Mouse (Mus musculus) hindbrain, embryonic 11.5 days (tissue): ENCODE measurements at regions not wholly inside any gene's neighbourhood (a gene's known extent, or its start where the extent isn't known, plus 50 kb on each side); places are given as distances from the start of the nearest gene placed in this dataset.
A peak's percentile ranks its signal among the peaks of the same experiment; 100 is the strongest.

Experiments
- ATAC-seq: fragments of 200-750 bp; cut with Nextera tagmentation; 2 replicates; pipeline ENCODE4 v1.8.0; 2017; ENCODE audit warnings: mild to moderate bottlenecking, moderate TSS enrichment, moderate library complexity; ENCODE audit not compliant: low FRiP score
- DNase-seq: peaks from one replicate; pipeline ENCODE4 v3.0.0-alpha.2; 2015; ENCODE audit warnings: low spot score
- H3K27ac ChIP-seq: fragments of 300-500 bp; sonication (generic); 2 replicates; pipeline ENCODE4 v1.5.1; 2014; ENCODE audit warnings: mild to moderate bottlenecking, low read depth, low read length
- H3K27me3 ChIP-seq: fragments of 300-500 bp; sonication (generic); 2 replicates; pipeline ENCODE4 v1.6.1; 2014; ENCODE audit warnings: mild to moderate bottlenecking, low read length, moderate library complexity, mixed read lengths; ENCODE audit not compliant: control insufficient read depth, insufficient read depth
- H3K36me3 ChIP-seq: fragments of 300-500 bp; sonication (generic); 2 replicates; pipeline ENCODE4 v1.6.1; 2014; ENCODE audit warnings: mild to moderate bottlenecking, low read length, moderate library complexity, mixed read lengths; ENCODE audit not compliant: control insufficient read depth, insufficient read depth
- H3K4me1 ChIP-seq: fragments of 300-500 bp; sonication (generic); replicated peaks from 2 replicates; pipeline ENCODE4 v1.6.1; 2014; ENCODE audit warnings: low read length, mixed read lengths; ENCODE audit not compliant: control insufficient read depth, insufficient read depth
- H3K4me2 ChIP-seq: fragments of 300-500 bp; sonication (generic); replicated peaks from 2 replicates; pipeline ENCODE4 v1.6.1; 2014; ENCODE audit warnings: mild to moderate bottlenecking, low read depth, low read length
- H3K4me3 ChIP-seq: fragments of 300-500 bp; sonication (generic); 2 replicates; pipeline ENCODE4 v1.5.1; 2014; ENCODE audit warnings: low read depth, low read length
- H3K9ac ChIP-seq: fragments of 300-500 bp; sonication (generic); 2 replicates; pipeline ENCODE4 v1.6.1; 2014; ENCODE audit warnings: low read depth, low read length
- H3K9me3 ChIP-seq: fragments of 300-500 bp; sonication (generic); 2 replicates; pipeline ENCODE4 v1.6.1; 2016; ENCODE audit warnings: low read length; ENCODE audit not compliant: control insufficient read depth
- WGBS: fragments of 180-500 bp; shearing (Covaris S2); extraction: QIAGEN DNeasy Blood & Tissue Kit; methylation state at CpG from one replicate; pipeline ENCODE4 v1.1.7; 2014; 5-methylcytosine and 5-hydroxymethylcytosine counted together

DNA sequence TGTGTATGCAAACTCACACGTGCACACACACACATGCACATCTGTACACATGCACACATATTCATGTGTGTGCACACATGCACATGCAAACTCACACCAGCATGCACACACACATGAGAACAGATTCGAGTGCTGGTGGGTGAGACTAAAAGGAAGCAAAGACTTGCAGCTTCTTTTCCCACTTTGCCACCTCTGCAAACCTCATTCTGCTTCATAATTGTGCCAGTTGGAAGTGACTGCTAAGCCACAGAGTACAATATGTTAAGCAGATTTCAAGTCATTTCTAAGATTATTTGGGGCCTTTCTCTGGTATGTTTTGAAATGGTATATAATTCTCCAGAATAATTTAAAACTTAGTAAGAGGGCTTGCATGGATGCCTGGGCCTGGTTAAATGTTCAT lies 157.4 kb downstream of the Ankrd50 start:
- Histone ChIP-seq H3K27ac (no peak overlapping the region), H3K4me2 (no peak overlapping the region), H3K27me3 (no peaks in the 10 kb centered on the region), H3K36me3 (no peaks in the 10 kb centered on the region), H3K9me3 (no peaks in the 10 kb centered on the region), H3K4me3 (no peak overlapping the region), H3K9ac (no peak overlapping the region), H3K4me1 (no peaks in the 10 kb centered on the region)
- 87% methylated on average over 2 of the region's 2 CpGs for WGBS
- ATAC-seq (no peak), DNase-seq (no peak)

- H3K4me2 ChIP-seq: no peak overlapping the region
- no peaks in the 10 kb centered on the region for H3K27me3 ChIP-seq
- no peak overlapping the region for H3K27ac ChIP-seq
- H3K4me1 ChIP-seq: no peaks in the 10 kb centered on the region
- no peaks in the 10 kb centered on the region for H3K9me3 ChIP-seq
- no peak overlapping the region for H3K4me3 ChIP-seq
- no peak for DNase-seq
- H3K36me3 ChIP-seq: no peaks in the 10 kb centered on the region
- H3K9ac ChIP-seq: no peak overlapping the region
- ATAC-seq: no peak
Measured at GRCm38 (mm10) chr3:38326211-38326610, 158.4 kb downstream of the Ankrd50 start.

DNA sequence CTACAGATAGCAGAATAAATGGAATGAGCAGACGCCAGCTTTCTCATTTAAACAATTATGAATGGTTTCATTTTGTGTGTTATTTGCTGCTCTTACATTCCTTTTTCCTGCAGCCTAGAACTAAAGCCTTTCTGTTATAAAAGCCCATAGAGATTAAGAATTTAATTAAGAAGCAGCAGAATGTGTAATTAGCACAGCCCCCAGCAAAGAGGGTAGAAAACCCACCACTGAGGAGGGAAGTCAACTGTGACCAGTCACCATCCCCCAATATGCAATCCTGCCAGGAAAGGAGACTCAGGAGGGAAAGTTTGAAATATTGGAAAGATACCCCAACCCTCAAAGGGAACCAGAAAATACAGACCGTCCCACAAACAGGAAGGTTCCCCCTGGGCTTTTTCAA lies 160.0 kb downstream of the Ankrd50 start:
- Histone ChIP-seq H3K4me2 (no peak overlapping the region), H3K9ac (no peak overlapping the region), H3K4me1 (no peaks in the 10 kb centered on the region), H3K27ac (no peak overlapping the region), H3K9me3 (no peaks in the 10 kb centered on the region), H3K36me3 (no peaks in the 10 kb centered on the region), H3K27me3 (no peaks in the 10 kb centered on the region), H3K4me3 (no peak overlapping the region)
- 74% methylated on average over 2 of the region's 2 CpGs for WGBS
- no peak for ATAC-seq
- no peak for DNase-seq

DNA sequence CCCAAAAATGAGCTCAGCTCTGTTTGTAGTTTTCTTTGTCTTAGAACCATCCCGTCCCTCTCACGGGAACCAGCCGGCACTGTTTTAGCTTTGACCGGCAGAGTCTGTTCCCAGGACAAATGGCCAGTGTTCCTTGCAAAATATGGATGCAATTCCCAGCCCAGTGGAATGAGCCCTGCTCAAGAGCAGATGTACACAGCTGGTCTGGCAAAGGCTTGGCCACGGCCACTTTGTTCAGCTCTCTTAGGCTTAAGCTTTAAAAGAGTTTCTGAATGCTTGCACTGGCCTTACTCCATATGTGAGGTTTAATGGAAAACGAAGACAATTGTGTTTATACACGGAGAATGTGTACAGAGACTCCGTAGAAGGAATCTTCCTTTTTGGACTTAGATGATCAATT lies 162.2 kb downstream of the Ankrd50 start:
- DNase-seq (peak; percentile 20), ATAC-seq (no peak)
- Histone ChIP-seq H3K27ac (no peak overlapping the region), H3K4me3 (no peak overlapping the region), H3K9ac (no peak overlapping the region), H3K27me3 (no peaks in the 10 kb centered on the region), H3K4me1 (no peaks in the 10 kb centered on the region), H3K9me3 (no peaks in the 10 kb centered on the region), H3K36me3 (no peaks in the 10 kb centered on the region), H3K4me2 (no peak overlapping the region)
- WGBS: 55% methylated on average over 8 of the region's 8 CpGs

GRCm38 (mm10) chr3:38321620-38322019 lies 163.0 kb downstream of the Ankrd50 start:
- 78% methylated on average over 3 of the region's 3 CpGs for WGBS
- no peaks in the 10 kb centered on the region for H3K27me3 ChIP-seq
- ATAC-seq: no peak

DNA sequence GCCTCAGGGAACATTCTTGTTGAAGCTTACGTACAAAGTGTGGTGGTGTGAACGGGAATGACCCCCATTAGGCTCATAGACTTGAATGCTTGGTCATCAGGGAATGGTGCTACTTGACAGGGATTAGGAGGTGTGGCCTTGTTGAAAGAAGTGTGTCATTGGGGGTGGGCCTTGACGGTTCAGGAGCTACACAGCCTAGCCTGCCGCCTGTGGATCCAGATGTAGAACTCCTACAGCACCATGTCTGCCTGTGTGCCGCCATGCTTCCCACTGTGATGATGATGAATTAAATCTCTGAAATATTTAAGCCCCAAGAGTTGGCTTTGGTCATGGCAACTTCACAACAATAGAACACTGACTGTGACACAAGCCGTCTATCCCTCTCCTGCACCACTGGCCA lies 163.6 kb downstream of the Ankrd50 start:
- H3K4me2 ChIP-seq: no peak overlapping the region
- 86% methylated on average over 6 of the region's 6 CpGs for WGBS
- H3K27ac ChIP-seq: no peak overlapping the region
- ATAC-seq: no peak
- no peak for DNase-seq
- H3K36me3 ChIP-seq: no peaks in the 10 kb centered on the region
- no peak overlapping the region for H3K9ac ChIP-seq
- H3K4me1 ChIP-seq: no peaks in the 10 kb centered on the region
- H3K9me3 ChIP-seq: no peaks in the 10 kb centered on the region
- no peak overlapping the region for H3K4me3 ChIP-seq
- no peaks in the 10 kb centered on the region for H3K27me3 ChIP-seq

More at GRCm38 (mm10) chr3:38321620-38322019, 163.0 kb downstream of the Ankrd50 start:
- Histone ChIP-seq H3K4me1 (no peaks in the 10 kb centered on the region), H3K9me3 (no peaks in the 10 kb centered on the region), H3K36me3 (no peaks in the 10 kb centered on the region), H3K4me2 (no peak overlapping the region), H3K4me3 (no peak overlapping the region), H3K27ac (no peak overlapping the region), H3K9ac (no peak overlapping the region)
- peak; percentile 6 for DNase-seq

DNA sequence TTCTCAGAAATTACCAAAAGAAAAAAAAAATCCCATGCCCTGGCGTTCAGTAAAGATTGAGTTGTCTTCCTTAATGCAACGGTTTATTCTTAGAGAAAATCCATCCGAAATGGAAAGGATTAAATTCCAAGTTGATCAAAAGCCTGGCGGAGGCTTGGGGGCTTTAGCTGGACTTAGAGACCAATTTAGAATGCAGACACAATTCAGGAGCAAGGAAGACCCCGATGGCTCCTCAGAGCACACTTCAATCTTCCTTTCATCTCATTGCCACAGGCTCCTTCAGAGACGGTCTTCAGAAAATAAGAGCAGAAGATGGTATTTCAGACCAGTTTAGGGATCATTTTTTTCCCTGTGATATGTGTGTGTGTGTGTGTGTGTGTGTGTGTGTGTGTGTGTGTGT lies 171.8 kb downstream of the Ankrd50 start:
- no peak for DNase-seq
- Histone ChIP-seq H3K4me2 (no peak overlapping the region), H3K27me3 (no peaks in the 10 kb centered on the region), H3K4me3 (no peak overlapping the region), H3K27ac (no peak overlapping the region), H3K9ac (no peak overlapping the region), H3K36me3 (no peaks in the 10 kb centered on the region), H3K4me1 (no peaks in the 10 kb centered on the region), H3K9me3 (no peaks in the 10 kb centered on the region)
- ATAC-seq: no peak
- WGBS: 80% methylated on average over 6 of the region's 6 CpGs

DNA sequence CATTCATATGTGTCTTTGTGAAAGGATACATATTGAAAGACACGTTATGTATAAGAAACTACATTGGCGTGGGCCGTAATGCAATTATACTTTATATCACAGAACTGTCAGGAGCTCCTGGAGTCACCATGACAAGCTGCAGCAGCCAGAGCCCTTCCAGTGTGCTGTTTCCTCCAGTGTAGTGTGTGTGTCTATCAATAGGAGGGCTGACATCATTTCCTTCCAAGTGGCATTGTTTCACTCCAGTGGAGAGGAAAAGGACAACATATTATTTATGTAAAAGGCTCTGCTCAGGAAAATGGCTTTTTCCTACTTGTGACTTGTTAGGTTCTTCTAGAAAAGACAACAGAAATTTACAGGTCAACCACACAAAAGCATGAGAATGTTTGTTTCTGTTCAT lies 172.5 kb downstream of the Ankrd50 start:
- Histone ChIP-seq H3K4me3 (no peak overlapping the region), H3K4me2 (no peak overlapping the region), H3K9ac (no peak overlapping the region), H3K27ac (no peak overlapping the region), H3K27me3 (no peaks in the 10 kb centered on the region), H3K9me3 (no peaks in the 10 kb centered on the region), H3K36me3 (no peaks in the 10 kb centered on the region), H3K4me1 (no peaks in the 10 kb centered on the region)
- 81% methylated on average over 3 of the region's 3 CpGs for WGBS
- DNase-seq (no peak), ATAC-seq (no peak)

GRCm38 (mm10) chr3:38299898-38300751 lies 184.5 kb downstream of the Ankrd50 start:
- ATAC-seq (no peak), DNase-seq (no peak)
- no peak overlapping the region for H3K27ac ChIP-seq
- H3K9me3 ChIP-seq: no peaks in the 10 kb centered on the region
- H3K4me3 ChIP-seq: no peak overlapping the region
- H3K36me3 ChIP-seq: no peaks in the 10 kb centered on the region
- no peak overlapping the region for H3K4me2 ChIP-seq
- H3K4me1 ChIP-seq: no peaks in the 10 kb centered on the region; the same call in 1 of the 2 replicates
- no peaks in the 10 kb centered on the region for H3K27me3 ChIP-seq
- no peak overlapping the region for H3K9ac ChIP-seq
- 70% methylated on average over 11 of the region's 11 CpGs for WGBS
